Mouse (Mus musculus) C2C12 (cell line): Measurements from ENCODE around the gene Dnah6. TPM values are rescaled to one million over a fixed set of nuclear protein-coding genes. Genes with fewer than 3 reads are reported as not detected.

Source experiments
- H3K27me3 ChIP-seq: one replicate; pipeline ENCODE4 v1.6.1; 2011; ENCODE audit not compliant: control insufficient read depth, insufficient read depth, insufficient read length
- H3K36me3 ChIP-seq: one replicate; pipeline ENCODE4 v1.6.1; 2011; ENCODE audit not compliant: control insufficient read depth, insufficient read depth
- H3K4me3 ChIP-seq: one replicate; pipeline ENCODE4 v1.5.1; 2011; ENCODE audit warnings: mild to moderate bottlenecking, control low read depth; ENCODE audit not compliant: poor library complexity, insufficient read depth, severe bottlenecking
- H3K79me2 ChIP-seq: one replicate; pipeline ENCODE4 v1.6.1; 2011; ENCODE audit not compliant: control insufficient read depth, insufficient read depth
- H3K79me3 ChIP-seq: one replicate; pipeline ENCODE4 v1.6.1; 2011; ENCODE audit warnings: low read depth, control low read depth
- H3ac ChIP-seq: one replicate; pipeline ENCODE3; 2011; ENCODE audit warnings: low read depth; ENCODE audit not compliant: control insufficient read depth, insufficient read length
- CEBPB ChIP-seq: IDR thresholded peaks from one replicate; pipeline ENCODE4 v1.6.1; 2011; ENCODE audit warnings: low read depth, mild to moderate bottlenecking, control low read depth, moderate library complexity
- CTCF ChIP-seq: IDR thresholded peaks from one replicate; pipeline ENCODE4 v1.5.1; 2011; ENCODE audit not compliant: control insufficient read depth, insufficient read depth, insufficient read length
- FOSL1 ChIP-seq: IDR thresholded peaks from one replicate; pipeline ENCODE4 v1.8.0; 2011; ENCODE audit warnings: mild to moderate bottlenecking, low read length; ENCODE audit not compliant: poor library complexity, insufficient read depth, severe bottlenecking
- MAX ChIP-seq: IDR thresholded peaks from one replicate; pipeline ENCODE4 v1.6.1; 2011; ENCODE audit warnings: mild to moderate bottlenecking, control low read depth
- MYOD1 ChIP-seq: IDR thresholded peaks from one replicate; pipeline ENCODE4 v1.6.1; 2011; ENCODE audit warnings: low read depth; ENCODE audit not compliant: control insufficient read depth, insufficient read length
- MYOG ChIP-seq: IDR thresholded peaks from one replicate; pipeline ENCODE4 v1.6.1; 2011; ENCODE audit not compliant: control insufficient read depth, insufficient read length; ENCODE audit errors: extremely low read depth
- USF1 ChIP-seq: IDR thresholded peaks from one replicate; pipeline ENCODE4 v1.6.1; 2011; ENCODE audit warnings: low read depth, mild to moderate bottlenecking, control low read depth, moderate library complexity
- polyA plus RNA-seq: library from polyadenylated mRNA; unstranded; fragments of >200 nt; fragmentation: generic; extraction: Trizol; gene quantifications from one replicate; pipeline ENCODE4 v1.2.1, GENCODE M21; 2012; ENCODE audit warnings: missing spikeins

Gene Dnah6
- polyA plus RNA-seq, 1 experiment: 0.20 TPM

DNA sequence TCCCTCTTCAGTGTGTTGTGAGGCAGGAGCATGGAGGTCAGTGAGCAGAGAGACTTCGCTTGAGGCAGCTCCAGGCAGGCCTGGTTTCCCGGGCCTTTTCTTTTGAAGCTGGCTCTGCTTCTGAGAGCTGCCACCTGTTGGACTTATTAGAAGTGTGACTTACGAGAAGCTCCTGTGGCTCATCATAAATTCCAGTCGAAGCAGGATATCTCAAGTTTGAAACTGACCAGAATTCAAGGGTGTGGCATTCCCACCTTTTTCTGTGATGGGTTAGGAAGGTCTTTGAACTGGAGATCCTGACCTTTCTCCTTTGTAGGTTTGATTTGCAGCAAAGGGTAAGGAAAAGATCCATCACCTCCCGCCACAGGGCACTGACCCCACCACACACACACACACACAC is 217.8 kb downstream of the Dnah6 start:
- TF ChIP-seq CEBPB (no peak), CTCF (no peak), USF1 (no peak), MYOG (no peak), MYOD1 (no peak), MAX (no peak), FOSL1 (no peak)
- Histone ChIP-seq H3K79me2 (no peaks in the 10 kb centered on the region), H3K79me3 (no peaks in the 10 kb centered on the region), H3K4me3 (no peak overlapping the region), H3ac (no peak overlapping the region), H3K36me3 (no peaks in the 10 kb centered on the region), H3K27me3 (no peaks in the 10 kb centered on the region)

DNA sequence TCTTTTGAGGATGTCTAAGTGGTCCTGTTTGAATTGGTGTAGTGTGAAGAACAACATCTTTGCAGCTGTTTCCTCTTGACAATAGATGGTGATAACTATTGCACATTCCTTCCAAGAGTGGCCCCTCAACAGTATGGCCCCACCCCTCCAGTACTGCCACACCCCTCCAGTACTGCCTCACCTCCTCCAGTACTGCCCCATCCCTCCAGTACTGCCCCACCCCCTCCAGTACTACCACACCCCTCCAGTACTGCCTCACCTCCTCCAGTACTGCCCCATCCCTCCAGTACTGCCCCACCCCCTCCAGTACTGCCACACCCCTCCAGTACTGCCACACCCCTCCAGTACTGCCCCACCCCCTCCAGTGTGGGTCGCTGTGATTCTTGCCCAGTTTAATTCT is 219.1 kb downstream of the Dnah6 start:
- no peaks in the 10 kb centered on the region for H3K27me3 ChIP-seq
- TF ChIP-seq MYOG (no peak), CTCF (no peak), CEBPB (no peak), USF1 (no peak), FOSL1 (no peak), MYOD1 (no peak), MAX (no peak)
- H3K79me3 ChIP-seq: no peaks in the 10 kb centered on the region
- no peak overlapping the region for H3K4me3 ChIP-seq
- no peaks in the 10 kb centered on the region for H3K36me3 ChIP-seq
- no peaks in the 10 kb centered on the region for H3K79me2 ChIP-seq
- H3ac ChIP-seq: no peak overlapping the region

DNA sequence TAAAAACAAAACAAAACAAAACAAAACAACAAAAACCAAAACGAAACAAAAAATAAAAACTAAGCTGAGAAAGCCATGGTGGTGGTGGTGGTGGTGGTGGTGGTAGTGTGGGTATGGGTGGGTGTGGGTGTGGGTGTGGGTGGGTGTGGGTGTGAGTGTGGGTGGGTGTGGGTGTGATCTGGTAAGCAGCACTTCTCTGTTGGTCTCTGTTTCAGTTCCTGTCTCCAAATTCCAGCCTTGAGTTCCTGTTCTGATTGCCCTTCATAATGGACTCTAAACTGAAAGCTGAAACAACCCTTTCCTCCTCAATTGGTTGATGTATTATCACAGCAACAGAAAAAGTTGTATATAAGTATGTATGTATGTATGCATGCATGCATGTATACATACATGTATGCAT is 222.6 kb downstream of the Dnah6 start:
- Histone ChIP-seq H3K79me2 (no peaks in the 10 kb centered on the region), H3ac (no peak overlapping the region), H3K27me3 (no peaks in the 10 kb centered on the region), H3K79me3 (no peaks in the 10 kb centered on the region), H3K4me3 (no peak overlapping the region), H3K36me3 (no peaks in the 10 kb centered on the region)
- TF ChIP-seq USF1 (no peak), MAX (no peak), MYOG (no peak), CEBPB (no peak), CTCF (no peak), FOSL1 (no peak), MYOD1 (no peak)

DNA sequence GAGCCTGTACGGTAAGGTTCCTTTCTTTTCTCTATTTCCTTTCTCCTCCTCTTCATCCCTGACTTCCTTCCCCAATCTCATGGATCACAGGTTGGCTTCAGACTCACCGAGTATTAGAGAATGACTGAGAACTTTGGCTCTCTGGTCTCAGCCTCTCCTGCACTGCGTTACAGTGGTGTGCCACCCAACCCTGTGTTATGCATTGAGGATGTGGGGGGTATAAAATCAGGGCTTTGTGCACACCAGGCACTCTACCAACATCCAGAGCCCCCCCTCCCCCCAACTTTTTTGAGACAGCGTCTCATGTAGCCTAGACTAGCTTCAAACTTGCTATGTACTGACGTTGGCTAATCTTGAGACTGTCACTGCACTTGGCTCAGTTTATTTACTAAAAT is 227.8 kb downstream of the Dnah6 start:
- no peaks in the 10 kb centered on the region for H3K79me3 ChIP-seq
- TF ChIP-seq CEBPB (no peak), USF1 (no peak), FOSL1 (no peak), MYOG (no peak), MAX (no peak), CTCF (no peak), MYOD1 (no peak)
- H3K4me3 ChIP-seq: no peak overlapping the region
- no peaks in the 10 kb centered on the region for H3K79me2 ChIP-seq
- H3ac ChIP-seq: no peak overlapping the region
- H3K27me3 ChIP-seq: no peaks in the 10 kb centered on the region
- H3K36me3 ChIP-seq: no peaks in the 10 kb centered on the region

DNA sequence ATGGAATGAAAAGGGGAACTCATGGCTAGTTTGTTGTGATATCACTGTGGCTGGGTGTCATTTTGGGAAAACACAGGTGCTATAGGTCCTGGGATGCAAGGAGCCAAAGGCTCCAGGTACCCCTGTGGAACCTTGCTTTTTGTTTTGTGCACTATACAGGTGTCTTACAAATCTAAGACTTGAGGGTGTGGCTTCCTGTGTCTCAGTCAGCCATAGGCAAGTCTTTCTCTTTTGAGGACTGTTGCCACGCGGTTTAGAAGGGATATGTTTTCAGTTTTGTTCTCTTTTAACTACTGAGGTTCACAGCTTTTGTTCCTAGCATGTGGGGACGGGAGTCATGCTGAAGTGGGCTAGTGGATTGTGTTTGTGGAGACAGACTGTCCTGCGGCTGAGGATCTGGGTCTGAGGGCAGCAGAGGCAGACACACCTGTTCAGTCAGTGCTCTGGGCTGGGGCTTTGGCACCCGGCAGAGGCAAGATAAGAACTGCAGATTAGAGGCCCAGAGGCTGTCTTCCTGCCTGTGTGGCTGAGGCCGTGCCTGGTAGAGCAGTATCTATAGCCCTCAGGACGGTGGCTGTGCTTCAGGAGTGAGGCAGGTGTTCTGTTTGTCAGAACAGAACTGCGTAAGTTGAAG is 228.3 kb downstream of the Dnah6 start:
- no peaks in the 10 kb centered on the region for H3K79me2 ChIP-seq
- no peaks in the 10 kb centered on the region for H3K27me3 ChIP-seq
- no peaks in the 10 kb centered on the region for H3K79me3 ChIP-seq
- no peaks in the 10 kb centered on the region for H3K36me3 ChIP-seq
- TF ChIP-seq MAX (no peak), CTCF (no peak), CEBPB (no peak), MYOD1 (no peak), FOSL1 (no peak), USF1 (no peak), MYOG (no peak)
- H3ac ChIP-seq: no peak overlapping the region
- H3K4me3 ChIP-seq: no peak overlapping the region

DNA sequence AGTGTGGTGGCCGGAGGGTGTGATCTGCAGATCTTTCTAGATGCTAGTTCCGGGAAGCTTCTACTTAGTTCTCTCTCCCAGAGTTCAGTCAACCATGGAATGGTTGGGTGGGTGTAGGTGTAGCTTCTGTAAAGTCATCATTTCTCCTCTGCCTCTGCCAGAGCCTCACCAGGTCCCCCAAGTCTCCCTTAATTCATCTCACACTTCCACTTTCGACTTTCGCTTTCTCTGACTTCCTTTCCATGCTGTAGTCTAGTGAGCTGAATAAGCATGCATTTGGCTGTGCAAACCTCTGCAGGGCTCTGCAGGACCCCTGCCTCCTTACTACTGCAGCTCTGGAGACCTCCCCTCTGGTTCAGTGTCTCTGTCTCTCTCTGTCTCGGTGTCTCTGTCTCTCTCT is 231.2 kb downstream of the Dnah6 start:
- no peak for TF ChIP-seq CEBPB
- no peak for TF ChIP-seq MAX
- TF ChIP-seq MYOD1: no peak
- no peak for TF ChIP-seq MYOG
- no peak for TF ChIP-seq USF1
- TF ChIP-seq FOSL1: no peak
- Histone ChIP-seq H3ac (no peak overlapping the region), H3K79me3 (no peaks in the 10 kb centered on the region), H3K36me3 (no peaks in the 10 kb centered on the region), H3K27me3 (no peaks in the 10 kb centered on the region), H3K4me3 (no peak overlapping the region), H3K79me2 (no peaks in the 10 kb centered on the region)
